Mouse (Mus musculus): ENCODE measurements around the gene Vps13d.

DNA sequence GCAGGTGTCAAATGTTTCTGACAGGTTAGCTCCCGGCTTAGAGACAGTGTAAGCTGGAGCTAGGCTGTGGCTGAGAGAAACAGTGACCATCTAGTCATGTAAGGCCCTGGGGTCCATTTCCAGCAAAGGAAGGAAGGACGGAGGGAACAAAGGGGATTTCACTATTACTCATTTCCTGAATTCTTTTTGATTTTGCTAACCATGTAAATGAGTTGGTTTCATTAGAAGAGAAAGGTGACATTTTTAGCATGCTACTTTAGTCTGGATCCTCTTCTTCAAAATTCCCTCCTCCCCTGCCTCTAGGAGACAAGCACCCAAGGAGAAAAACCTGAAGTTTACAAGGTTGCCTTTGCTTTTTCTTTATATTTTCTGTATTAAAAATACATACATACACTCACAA, 214.7 kb downstream of the Vps13d start:
- TF ChIP-seq CTCF (IDR thresholded peaks at IDR 0.05; ENCODE audit: low read depth) = no peak
- TF ChIP-seq EP300 (IDR thresholded peaks at IDR 0.05; ENCODE audit: low read depth) = no peak
